Mouse (Mus musculus) splenic B cell, adult 2 months (primary cell): ENCODE results near the gene Daglb.

Source experiments
- DNase-seq: peaks from one replicate; pipeline ENCODE4 v3.0.0-alpha.2; 2011; ENCODE audit warnings: low read depth, low spot score
- H3K27me3 ChIP-seq: 2 replicates; pipeline ENCODE4 v1.6.1; 2012; ENCODE audit warnings: mild to moderate bottlenecking, low read length, moderate library complexity, mixed read lengths; ENCODE audit not compliant: control insufficient read depth, poor library complexity, insufficient read depth, severe bottlenecking
- H3K36me3 ChIP-seq: 2 replicates; pipeline ENCODE4 v1.6.1; 2012; ENCODE audit warnings: mild to moderate bottlenecking, low read length, moderate library complexity, mixed read lengths; ENCODE audit not compliant: control insufficient read depth, poor library complexity, insufficient read depth, severe bottlenecking

Daglb gene

GRCm38 (mm10) chr5:143552911-143553310, 88.5 kb downstream of the Daglb start:
- Histone ChIP-seq H3K27me3 (no peaks in the 10 kb centered on the region), H3K36me3 (no peaks in the 10 kb centered on the region; the same call in 1 of the 2 replicates)
- DNase-seq: no peak

DNA sequence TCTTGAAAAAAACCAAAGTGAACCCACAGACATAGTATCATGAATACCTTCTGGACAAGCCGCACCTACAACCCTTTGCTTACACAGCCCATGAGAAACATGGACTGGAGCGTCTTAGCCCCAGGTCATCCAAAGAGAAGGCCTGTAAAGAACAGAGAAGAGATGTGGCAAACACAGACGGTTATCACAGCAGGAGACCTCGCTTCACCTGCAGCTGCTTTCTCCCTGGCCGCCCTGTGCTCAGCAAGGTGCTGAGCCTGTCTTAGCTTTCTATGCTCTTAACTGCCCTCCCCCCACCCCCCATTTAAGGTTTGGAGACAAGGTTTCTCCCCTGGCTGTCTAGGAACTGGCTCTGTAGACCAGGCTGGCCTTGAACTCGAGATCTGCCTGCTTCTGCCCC, 90.8 kb downstream of the Daglb start:
- Histone ChIP-seq H3K36me3 (no peaks in the 10 kb centered on the region), H3K27me3 (no peaks in the 10 kb centered on the region)
- no peak for DNase-seq
